Mouse (Mus musculus) mature B cell (primary cell): ENCODE measurements around the gene Erc2.
"Not testable (repeated sequence)": the region's sequence is repeated elsewhere in the genome, so short reads cannot be mapped to it uniquely, and the experiment has no call there.

ENCODE experiments used
- in situ Hi-C: fragments of 300-500 bp; cut with MboI; formaldehyde crosslinking; loops from 2 replicates; pipeline ENCODE4 v1.14.3; 2019

Erc2 gene

DNA sequence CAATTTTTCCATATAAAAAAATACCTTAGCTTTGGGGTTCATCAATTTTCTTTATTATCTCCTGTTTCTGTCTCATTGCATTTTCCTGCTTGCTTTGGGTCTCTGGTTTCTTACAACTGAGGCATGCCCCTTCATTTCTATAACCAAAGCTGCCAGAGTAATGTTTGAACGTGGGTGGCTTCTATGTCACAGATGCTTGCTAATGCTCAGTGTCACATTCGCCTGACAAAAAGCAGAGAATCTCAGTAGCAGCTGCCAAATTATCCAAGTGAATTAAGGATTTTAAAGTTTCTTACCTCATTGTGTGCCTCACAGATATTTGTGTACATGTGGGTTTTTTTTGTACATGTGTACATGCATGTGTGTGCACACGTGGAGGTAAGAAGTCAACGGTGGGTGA, 210.0 kb downstream of the Erc2 start:
- in situ Hi-C loops = no loop called here

DNA sequence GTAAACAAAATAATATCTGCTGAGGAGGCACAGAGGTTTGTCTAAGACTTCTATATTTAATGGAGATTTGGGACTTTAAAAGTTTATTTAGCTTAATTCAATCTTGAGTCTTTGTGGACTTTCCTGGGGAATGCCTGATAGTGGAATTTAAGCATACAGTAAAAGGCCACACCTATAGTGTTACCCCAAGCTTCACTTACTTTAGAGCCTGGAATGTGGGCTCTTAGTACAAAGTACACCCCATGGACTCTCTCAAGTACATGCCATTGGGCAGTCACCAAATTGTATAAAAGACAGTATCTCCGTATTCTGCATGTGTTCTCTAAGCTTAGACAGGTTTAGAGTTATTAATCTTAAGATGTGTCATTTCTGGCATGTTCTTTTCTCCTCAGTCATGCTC, 213.1 kb downstream of the Erc2 start:
- in situ Hi-C loops = no loop called here

DNA sequence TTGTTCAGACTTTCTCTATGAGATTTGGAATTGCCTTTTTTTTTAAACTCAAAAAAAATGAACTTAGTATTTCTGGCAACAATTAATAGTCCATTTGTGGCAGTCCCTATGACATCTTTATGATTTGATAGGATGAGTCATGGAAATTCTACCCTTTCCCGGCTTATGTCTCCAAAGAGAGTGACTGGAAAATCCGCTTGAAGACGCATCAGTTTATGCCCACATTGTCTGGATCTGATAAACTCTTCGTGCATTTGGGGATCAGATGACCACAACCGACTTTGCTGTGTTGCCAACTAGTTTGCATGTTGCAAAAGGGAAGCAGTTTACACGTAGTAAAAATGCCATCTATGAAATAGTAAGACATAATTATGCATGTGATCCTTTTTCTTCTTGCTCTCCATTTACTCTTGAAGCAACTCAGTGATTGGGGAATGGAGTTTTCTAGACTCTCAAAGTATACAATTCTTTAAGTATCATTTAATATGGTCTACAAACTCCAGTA, 215.4 kb downstream of the Erc2 start:
- in situ Hi-C loops = no loop called here

DNA sequence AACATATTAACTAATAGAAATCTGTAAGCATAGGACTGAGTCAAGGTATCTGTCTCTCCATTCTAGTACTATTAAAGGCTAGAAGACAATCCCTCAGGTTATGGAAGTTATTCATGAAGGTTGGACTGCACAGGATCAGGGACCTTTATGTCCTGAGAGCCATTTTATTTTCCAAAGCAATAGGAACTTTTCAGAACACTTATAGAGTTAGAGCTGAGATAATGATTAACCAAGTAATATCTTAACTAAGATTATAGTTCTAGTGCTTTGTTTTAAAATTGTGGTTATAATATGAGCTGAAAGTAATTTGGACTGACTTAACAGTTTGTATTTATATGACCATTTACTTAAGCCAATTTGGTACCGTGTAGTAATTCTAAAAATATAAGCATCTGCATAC, 217.9 kb downstream of the Erc2 start:
- in situ Hi-C loops = no loop called here

DNA sequence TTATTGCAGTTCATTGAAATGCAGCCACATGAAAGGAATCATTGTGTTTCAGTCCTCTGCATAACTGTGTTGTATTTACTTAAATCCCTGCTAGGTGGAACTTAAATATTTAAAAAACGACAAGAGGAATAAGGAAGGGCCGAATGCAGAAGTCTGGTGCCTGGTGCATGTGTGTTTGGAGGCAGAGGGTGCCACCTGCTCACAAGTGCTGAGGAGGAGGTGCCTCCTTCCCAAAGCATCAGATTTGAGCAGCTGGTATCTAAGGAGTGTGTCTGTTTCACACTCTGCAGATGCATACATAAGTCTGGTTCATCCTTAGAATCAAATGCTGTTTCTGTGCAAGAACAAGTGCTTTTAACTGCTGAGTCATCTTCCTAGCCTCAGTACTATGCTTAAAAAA, 224.6 kb downstream of the Erc2 start:
- in situ Hi-C loops = no loop called here

- in situ Hi-C loops = no loop called here
These were observed 225.1 kb downstream of the Erc2 start for GRCm38 (mm10) chr14:27847291-27847690.

- in situ Hi-C loops = no loop called here
These were observed 229.0 kb downstream of the Erc2 start for GRCm38 (mm10) chr14:27851231-27851630.

GRCm38 (mm10) chr14:27852606-27853005, 230.4 kb downstream of the Erc2 start:
- in situ Hi-C loops = no loop called here

- in situ Hi-C loops = no loop called here
These were observed 238.3 kb downstream of the Erc2 start for GRCm38 (mm10) chr14:27860371-27861046.

DNA sequence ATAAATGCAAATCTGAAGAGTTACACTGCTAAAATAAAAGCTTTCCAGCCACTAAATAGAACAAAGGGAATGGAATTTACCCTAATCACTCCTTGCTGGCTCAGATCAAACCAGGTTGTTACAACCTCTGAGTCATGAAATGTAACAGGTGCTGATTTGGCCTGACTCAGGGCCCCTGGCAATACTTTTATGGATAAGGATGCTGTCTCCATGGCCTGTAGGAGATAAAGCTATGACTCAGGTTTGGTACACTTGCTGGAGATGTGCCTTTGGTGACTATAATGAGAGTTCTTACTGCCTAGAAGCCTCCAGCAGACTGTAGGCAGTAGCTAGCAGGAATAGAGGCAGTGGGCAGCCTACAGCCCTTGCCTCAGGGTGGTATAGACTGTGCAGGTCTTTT, 240.1 kb downstream of the Erc2 start:
- in situ Hi-C loops = no loop called here

DNA sequence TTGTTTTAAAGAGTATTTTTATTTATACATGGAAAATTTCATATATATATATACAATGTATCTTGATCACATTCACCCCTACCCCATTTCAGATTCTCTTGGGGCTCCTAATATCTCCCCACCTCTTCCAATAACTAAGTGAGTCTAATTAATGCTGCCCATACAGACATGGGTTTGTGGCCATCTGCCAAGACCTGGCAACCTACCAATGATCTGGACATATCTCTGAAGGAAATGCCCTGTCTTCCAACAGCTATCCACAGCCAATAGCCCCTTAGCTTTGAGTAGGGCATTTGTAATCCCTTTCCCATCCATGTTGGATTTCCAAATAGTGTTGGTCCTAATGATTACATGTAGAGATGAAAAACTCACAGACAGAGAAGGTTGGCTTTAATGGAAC, 245.2 kb downstream of the Erc2 start:
- in situ Hi-C loops = no loop called here

DNA sequence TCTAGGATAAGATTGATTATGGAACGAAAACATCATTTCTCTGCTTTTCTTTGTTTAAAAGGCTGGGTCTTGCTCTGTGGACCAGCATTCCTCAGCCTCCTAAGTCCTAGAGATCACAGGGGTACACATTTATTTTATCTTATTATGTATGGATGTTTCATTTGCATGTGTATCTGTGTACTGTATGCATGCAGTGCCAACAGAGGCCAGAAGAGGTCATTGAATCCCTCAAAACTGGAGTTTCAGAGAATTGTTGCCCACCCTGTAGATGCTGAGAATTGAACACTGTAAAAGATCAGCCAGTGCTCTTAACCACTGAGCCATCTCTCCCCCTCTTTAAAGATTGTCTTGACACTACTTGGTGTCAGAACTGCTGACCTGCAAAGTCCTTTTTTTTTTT, 251.4 kb downstream of the Erc2 start:
- in situ Hi-C loops = no loop called here

DNA sequence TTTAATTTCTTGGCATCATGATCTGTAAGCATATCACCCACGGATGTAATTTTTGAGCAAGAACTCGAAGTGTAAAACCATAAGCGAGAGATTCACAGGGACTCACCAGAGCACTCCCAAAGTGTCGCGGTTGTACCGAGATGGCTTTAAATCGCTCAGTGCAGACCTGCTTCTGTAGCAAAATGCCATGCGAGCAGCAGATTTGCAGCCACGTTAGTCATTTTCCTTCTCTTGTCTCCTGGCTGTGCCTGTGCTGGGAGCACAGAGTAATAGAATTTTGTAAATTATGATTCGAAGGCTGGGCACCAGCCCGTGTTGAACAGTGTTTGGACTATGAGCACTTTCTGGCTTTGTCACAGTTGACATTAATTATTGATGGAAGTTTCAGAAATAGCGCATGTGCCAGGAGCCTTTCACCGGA, 253.8 kb downstream of the Erc2 start:
- in situ Hi-C loops = no loop called here

GRCm38 (mm10) chr14:27881972-27882371, 259.7 kb downstream of the Erc2 start:
- in situ Hi-C loops = no loop called here

GRCm38 (mm10) chr14:27886337-27886736, 264.1 kb downstream of the Erc2 start:
- in situ Hi-C loops = not testable (repeated sequence)

DNA sequence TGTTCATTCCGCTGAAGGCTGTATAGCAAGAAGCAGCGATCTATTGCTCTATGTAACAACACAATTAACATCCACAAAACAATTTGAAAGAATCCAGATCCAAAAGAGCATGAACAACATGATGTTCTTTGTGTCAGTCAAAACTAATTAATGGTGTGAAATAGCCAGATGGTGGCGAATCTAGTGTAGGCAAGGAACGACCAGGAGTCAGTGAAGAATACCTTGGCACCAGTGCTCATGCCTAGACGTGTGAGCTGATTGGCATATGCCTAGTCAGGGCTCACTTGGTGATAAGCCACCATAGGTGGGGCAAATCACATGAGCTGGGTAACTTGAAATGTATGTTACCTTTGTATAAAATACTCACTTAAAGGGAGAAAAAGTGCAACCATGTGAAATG, 265.3 kb downstream of the Erc2 start:
- in situ Hi-C loops = no loop called here

DNA sequence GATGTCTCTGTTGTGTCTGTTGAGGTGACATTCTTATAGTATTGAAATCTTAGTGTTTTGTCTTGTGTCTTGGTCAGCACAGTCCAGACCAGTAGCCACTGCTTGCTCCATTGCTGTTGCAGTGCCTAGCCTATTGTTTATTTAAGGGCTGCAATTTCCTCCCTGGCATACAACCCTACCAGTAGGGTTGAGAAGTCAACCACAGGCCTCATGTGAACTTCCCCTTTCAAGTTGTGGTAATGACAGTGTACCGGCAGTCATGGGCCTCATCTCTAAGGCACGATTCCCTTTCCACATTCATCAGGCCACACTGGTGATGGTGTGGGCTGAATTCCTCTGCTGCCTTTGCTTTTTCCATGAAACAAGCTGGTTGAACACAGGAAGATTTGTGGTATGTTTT, 267.4 kb downstream of the Erc2 start:
- in situ Hi-C loops = no loop called here

- in situ Hi-C loops = no loop called here
These were observed 270.2 kb downstream of the Erc2 start for GRCm38 (mm10) chr14:27892416-27892815.

DNA sequence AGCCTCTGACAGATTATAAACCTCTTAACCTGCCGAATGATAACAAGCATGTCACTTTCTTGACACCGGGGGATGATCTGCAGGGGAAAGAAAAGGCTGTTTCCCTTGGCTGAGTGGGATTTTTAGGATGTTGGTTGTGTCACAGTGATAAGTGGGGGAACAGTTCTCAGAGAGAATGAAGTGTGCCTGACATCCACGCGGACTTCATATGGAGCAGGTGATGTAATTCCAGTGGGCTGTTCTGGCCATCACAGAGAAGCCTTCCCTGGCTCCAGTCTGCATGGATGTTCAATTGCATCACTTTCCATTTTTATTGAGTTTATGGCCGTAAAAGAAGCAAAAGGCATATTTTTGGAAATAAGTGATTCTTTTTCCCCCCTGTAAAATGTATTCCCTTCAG, 279.5 kb downstream of the Erc2 start:
- in situ Hi-C loops = no loop called here

DNA sequence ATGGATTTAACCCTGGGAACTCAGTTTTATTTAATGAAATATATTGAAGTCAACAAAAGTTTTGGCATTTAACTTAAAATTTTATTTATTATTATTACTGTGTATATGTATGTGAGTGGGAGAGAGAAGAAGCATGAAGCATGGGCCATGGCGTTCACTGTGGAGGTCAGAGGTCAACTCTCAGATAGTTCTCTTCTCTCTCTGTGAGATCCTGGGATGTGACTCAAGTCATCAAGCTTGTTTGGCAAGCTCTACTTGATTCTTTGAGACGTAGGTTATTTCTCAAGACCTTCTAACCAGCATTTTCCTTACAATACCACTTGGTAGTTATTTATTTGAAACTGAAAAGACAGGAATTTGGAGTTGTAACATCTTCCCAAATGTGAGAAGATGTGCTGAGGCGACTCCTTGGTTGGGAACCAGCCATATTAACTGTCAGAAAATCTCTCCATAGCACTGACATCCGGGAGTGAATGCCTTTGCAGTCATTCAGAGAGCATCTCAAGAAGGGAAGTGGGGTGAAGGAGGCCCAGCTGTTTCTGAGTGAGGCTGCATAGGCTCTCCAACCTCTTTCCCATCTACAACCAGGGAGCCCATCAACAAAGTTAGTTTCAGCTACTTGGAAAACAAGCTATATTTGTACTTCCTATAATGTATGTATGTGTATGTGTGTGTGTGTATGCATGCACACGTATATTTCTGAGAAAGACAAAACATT, 299.6 kb downstream of the Erc2 start:
- in situ Hi-C loops = no loop called here

GRCm38 (mm10) chr14:27927369-27927768, 305.1 kb downstream of the Erc2 start:
- in situ Hi-C loops = no loop called here

DNA sequence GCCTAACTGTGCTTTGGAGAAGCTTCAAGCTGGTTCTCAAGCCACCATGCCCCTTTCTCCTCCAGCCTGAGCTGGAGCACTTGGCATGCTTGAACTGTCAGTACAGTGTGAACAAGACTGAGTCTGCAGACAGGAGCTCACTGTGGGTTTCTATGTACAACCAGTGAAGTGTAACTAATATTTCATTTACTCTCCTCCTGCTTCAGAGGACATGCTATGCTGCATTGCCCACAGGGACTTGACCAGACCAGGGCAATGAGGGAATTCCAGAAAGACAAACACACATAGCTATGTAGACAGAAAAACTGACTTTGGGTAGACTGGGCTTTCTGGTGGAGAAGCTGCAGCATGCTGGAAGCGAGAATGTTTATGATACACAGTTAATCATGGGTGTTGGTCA, 311.3 kb downstream of the Erc2 start:
- in situ Hi-C loops = no loop called here

GRCm38 (mm10) chr14:27935714-27936113, 313.5 kb downstream of the Erc2 start:
- in situ Hi-C loops = no loop called here

DNA sequence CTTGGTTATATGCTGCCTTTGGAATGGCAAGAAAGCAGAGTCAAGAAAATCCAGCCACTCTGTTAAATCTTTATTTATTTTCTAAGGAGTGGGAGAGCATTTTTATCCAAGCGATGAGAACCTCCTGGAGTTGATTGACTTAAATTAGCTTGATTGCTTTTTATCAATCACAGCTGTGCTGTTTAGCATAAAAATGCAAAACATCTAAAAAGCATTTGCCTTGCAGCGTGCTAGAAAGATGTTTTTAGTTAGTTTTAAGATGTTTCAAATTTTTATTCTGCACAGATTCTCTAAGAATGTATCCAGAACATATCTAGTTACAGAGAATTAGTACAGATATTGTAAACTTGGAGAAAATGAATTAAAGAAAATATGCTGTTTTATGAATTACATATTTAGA, 315.7 kb downstream of the Erc2 start:
- in situ Hi-C loops = no loop called here
